ENCODE assay signal across 8 mouse cellular contexts in the genomic region with DNA sequence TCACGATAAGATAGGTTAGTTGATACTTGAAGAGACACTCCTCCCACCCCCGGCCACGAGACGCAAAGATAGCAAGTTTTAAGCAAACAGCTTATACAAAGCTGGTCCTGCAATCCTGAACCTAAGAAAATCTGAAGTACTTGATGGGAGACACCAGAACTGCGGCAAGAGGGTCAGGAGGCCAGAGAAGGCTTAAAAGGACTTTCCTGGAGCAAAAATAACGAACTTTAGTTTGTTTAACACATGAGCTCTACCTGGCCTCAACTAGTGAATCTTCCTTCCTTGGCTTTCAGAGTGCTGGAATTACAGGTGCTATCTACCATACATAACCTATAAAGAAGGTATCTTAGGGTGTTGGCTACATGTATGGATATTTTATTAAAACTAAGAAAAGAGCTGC. TPM values are rescaled to one million over a fixed set of nuclear protein-coding genes. Genes with fewer than 3 reads are reported as not detected.
DNase-seq lines count a peak whose midpoint lies in the region; ATAC-seq lines count a peak whose summit lies in the region.

No protein-coding gene starts in this region.

- no peak overlapping the region for H3K4me3 ChIP-seq in hindbrain, embryonic 12.5 days
- no peak overlapping the region for H3K4me3 ChIP-seq in hindbrain, embryonic 11.5 days (ENCODE audit: low read depth, low read length)
- peak overlapping the region; percentile 61; the same call in 1 of the 2 replicates for H3K4me3 ChIP-seq in embryonic facial prominence, embryonic 14.5 days (ENCODE audit: low read depth, low read length)
- peak overlapping the region; percentile 77 for H3K4me3 ChIP-seq in limb, embryonic 10.5 days
- H3K4me3 ChIP-seq in midbrain, embryonic 16.5 days (ENCODE audit: low read depth, low read length) = no peak overlapping the region

- 23% methylated on average over 6 of the region's 6 CpGs for WGBS in hindbrain, embryonic 12.5 days
- 17% methylated on average over 6 of the region's 6 CpGs for WGBS in hindbrain, embryonic 11.5 days
- 23% methylated on average over 6 of the region's 6 CpGs for WGBS in embryonic facial prominence, embryonic 14.5 days
- WGBS in limb, embryonic 10.5 days = 22% methylated on average over 6 of the region's 6 CpGs
- 23% methylated on average over 6 of the region's 6 CpGs for WGBS in midbrain, embryonic 16.5 days

- no peaks in the 10 kb centered on the region for H3K9me3 ChIP-seq in hindbrain, embryonic 12.5 days (replicated peaks)
- no peaks in the 10 kb centered on the region for H3K9me3 ChIP-seq in hindbrain, embryonic 11.5 days (ENCODE audit: control insufficient read depth, low read length)
- H3K9me3 ChIP-seq in embryonic facial prominence, embryonic 14.5 days (ENCODE audit: control insufficient read depth, low read length) = no peaks in the 10 kb centered on the region
- no peaks in the 10 kb centered on the region for H3K9me3 ChIP-seq in limb, embryonic 10.5 days (replicated peaks)
- H3K9me3 ChIP-seq in midbrain, embryonic 16.5 days (replicated peaks; ENCODE audit: control insufficient read depth, low read length, poor library complexity, severe bottlenecking) = no peaks in the 10 kb centered on the region

- H3K4me1 ChIP-seq in hindbrain, embryonic 12.5 days = peaks cover 13% of the 10 kb centered on the region
- peaks cover 5% of the 10 kb centered on the region for H3K4me1 ChIP-seq in hindbrain, embryonic 11.5 days (replicated peaks; ENCODE audit: control insufficient read depth, insufficient read depth, low read length)
- peaks cover 19% of the 10 kb centered on the region for H3K4me1 ChIP-seq in embryonic facial prominence, embryonic 14.5 days (ENCODE audit: control insufficient read depth, insufficient read depth, low read length)
- H3K4me1 ChIP-seq in limb, embryonic 10.5 days = peaks cover 56% of the 10 kb centered on the region
- H3K4me1 ChIP-seq in midbrain, embryonic 16.5 days (ENCODE audit: control insufficient read depth, insufficient read depth, low read length) = peaks cover 4% of the 10 kb centered on the region; the same call in 1 of the 2 replicates

- peak overlapping the region; percentile 43; the same call in 1 of the 2 replicates for H3K4me2 ChIP-seq in hindbrain, embryonic 12.5 days (replicated peaks)
- no peak overlapping the region for H3K4me2 ChIP-seq in hindbrain, embryonic 11.5 days (replicated peaks; ENCODE audit: low read depth, low read length)
- peak overlapping the region; percentile 100 for H3K4me2 ChIP-seq in embryonic facial prominence, embryonic 14.5 days (ENCODE audit: low read depth, low read length)
- H3K4me2 ChIP-seq in midbrain, embryonic 16.5 days (ENCODE audit: low read length) = peak overlapping the region; percentile 25; the same call in 1 of the 2 replicates

- ATAC-seq in hindbrain, embryonic 12.5 days (ENCODE audit: low FRiP score) = no peak
- ATAC-seq in hindbrain, embryonic 11.5 days (ENCODE audit: low FRiP score) = no peak
- ATAC-seq in embryonic facial prominence, embryonic 14.5 days (ENCODE audit: low read depth) = no peak
- no peak for ATAC-seq in midbrain, embryonic 16.5 days

- no peak for DNase-seq in hindbrain, embryonic 11.5 days (ENCODE audit: low spot score)
- DNase-seq in embryonic facial prominence, embryonic 14.5 days (ENCODE audit: low spot score) = no peak
- DNase-seq in limb, embryonic 10.5 days (ENCODE audit: low spot score) = no peak
- no peak for DNase-seq in frontal cortex, adult 2 months (ENCODE audit: extremely low spot score in 1 of 2, low spot score in 1 of 2)
- DNase-seq in urinary bladder, postnatal 25 days (ENCODE audit: low spot score) = no peak
- no peak for DNase-seq in right cerebral cortex, postnatal 4 days

- no peak overlapping the region for H3K9ac ChIP-seq in hindbrain, embryonic 12.5 days
- no peak overlapping the region for H3K9ac ChIP-seq in hindbrain, embryonic 11.5 days (ENCODE audit: low read depth, low read length)
- no peak overlapping the region for H3K9ac ChIP-seq in embryonic facial prominence, embryonic 14.5 days (ENCODE audit: low read depth, low read length)
- H3K9ac ChIP-seq in midbrain, embryonic 16.5 days (ENCODE audit: low read depth, low read length) = no peak overlapping the region

- H3K27ac ChIP-seq in hindbrain, embryonic 12.5 days = no peak overlapping the region
- no peak overlapping the region for H3K27ac ChIP-seq in hindbrain, embryonic 11.5 days (ENCODE audit: low read depth, low read length)
- H3K27ac ChIP-seq in embryonic facial prominence, embryonic 14.5 days (replicated peaks; ENCODE audit: low read depth, low read length) = no peak overlapping the region
- peak overlapping the region; percentile 89; the same call in 1 of the 2 replicates for H3K27ac ChIP-seq in limb, embryonic 10.5 days
- no peak overlapping the region for H3K27ac ChIP-seq in midbrain, embryonic 16.5 days (ENCODE audit: low read length)

- H3K36me3 ChIP-seq in hindbrain, embryonic 12.5 days = no peaks in the 10 kb centered on the region
- H3K36me3 ChIP-seq in hindbrain, embryonic 11.5 days (ENCODE audit: control insufficient read depth, insufficient read depth, low read length) = no peaks in the 10 kb centered on the region
- no peaks in the 10 kb centered on the region for H3K36me3 ChIP-seq in embryonic facial prominence, embryonic 14.5 days (ENCODE audit: control insufficient read depth, insufficient read depth, low read length)
- H3K36me3 ChIP-seq in limb, embryonic 10.5 days = no peaks in the 10 kb centered on the region
- no peaks in the 10 kb centered on the region for H3K36me3 ChIP-seq in midbrain, embryonic 16.5 days (ENCODE audit: control insufficient read depth, insufficient read depth, low read length)

- H3K27me3 ChIP-seq in hindbrain, embryonic 12.5 days = peaks cover 52% of the 10 kb centered on the region
- peaks cover 35% of the 10 kb centered on the region for H3K27me3 ChIP-seq in hindbrain, embryonic 11.5 days (ENCODE audit: control insufficient read depth, insufficient read depth, low read length)
- no peaks in the 10 kb centered on the region; the same call in none of the 2 replicates for H3K27me3 ChIP-seq in embryonic facial prominence, embryonic 14.5 days (replicated peaks; ENCODE audit: control insufficient read depth, insufficient read depth, low read length)
- peaks cover 50% of the 10 kb centered on the region for H3K27me3 ChIP-seq in limb, embryonic 10.5 days (ENCODE audit: low read depth, poor library complexity, severe bottlenecking)
- peaks cover 19% of the 10 kb centered on the region for H3K27me3 ChIP-seq in midbrain, embryonic 16.5 days (ENCODE audit: control insufficient read depth, insufficient read depth, low read depth, low read length)

RNA-seq across cellular contexts. Expression of gene Ybx2, which starts 0.9 kb away (rescaled TPM):
- polyA plus RNA-seq in hindbrain, embryonic 12.5 days (2016; fragmentation: Nextera tagmentation; extraction: Ambion mirVana) = 5.5 and 9.0 TPM in 2 replicates
- polyA plus RNA-seq in hindbrain, embryonic 11.5 days (2014; fragmentation: Nextera tagmentation; extraction: Ambion mirVana) = 3.1 and 4.8 TPM in 2 replicates
- 2.9 and 4.2 TPM in 2 replicates for polyA plus RNA-seq in embryonic facial prominence, embryonic 14.5 days (2014; fragmentation: Nextera tagmentation; extraction: Ambion mirVana)
- 6.1 TPM in 2 replicates for polyA plus RNA-seq in limb, embryonic 10.5 days (2016; fragmentation: Nextera tagmentation; extraction: Ambion mirVana)
- polyA plus RNA-seq in midbrain, embryonic 16.5 days (2015; fragmentation: Nextera tagmentation; extraction: Ambion mirVana) = 5.1 and 7.2 TPM in 2 replicates
- 20.1 and 20.6 TPM in 2 replicates for polyA plus RNA-seq in frontal cortex, adult 2 months (2012; rRNA removed)

RNA-seq across cellular contexts. Expression of gene Eif5a, which starts 12.9 kb away (rescaled TPM):
- polyA plus RNA-seq in hindbrain, embryonic 12.5 days (2016; fragmentation: Nextera tagmentation; extraction: Ambion mirVana) = 1,354 and 1,360 TPM in 2 replicates
- polyA plus RNA-seq in hindbrain, embryonic 11.5 days (2014; fragmentation: Nextera tagmentation; extraction: Ambion mirVana) = 1,842 and 1,860 TPM in 2 replicates
- polyA plus RNA-seq in embryonic facial prominence, embryonic 14.5 days (2014; fragmentation: Nextera tagmentation; extraction: Ambion mirVana) = 1,503 and 1,606 TPM in 2 replicates
- 3,029 and 3,766 TPM in 2 replicates for polyA plus RNA-seq in limb, embryonic 10.5 days (2016; fragmentation: Nextera tagmentation; extraction: Ambion mirVana)
- polyA plus RNA-seq in midbrain, embryonic 16.5 days (2015; fragmentation: Nextera tagmentation; extraction: Ambion mirVana) = 1,061 and 1,062 TPM in 2 replicates
- polyA plus RNA-seq in frontal cortex, adult 2 months (2012; rRNA removed) = 630 and 714 TPM in 2 replicates

RNA-seq across cellular contexts. Expression of gene Slc2a4, which starts 13.3 kb away (rescaled TPM):
- polyA plus RNA-seq in hindbrain, embryonic 12.5 days (2016; fragmentation: Nextera tagmentation; extraction: Ambion mirVana) = 9.6 and 12.9 TPM in 2 replicates
- 7.9 and 9.6 TPM in 2 replicates for polyA plus RNA-seq in hindbrain, embryonic 11.5 days (2014; fragmentation: Nextera tagmentation; extraction: Ambion mirVana)
- polyA plus RNA-seq in embryonic facial prominence, embryonic 14.5 days (2014; fragmentation: Nextera tagmentation; extraction: Ambion mirVana) = 16.9 and 20.8 TPM in 2 replicates
- 19.9 and 29.3 TPM in 2 replicates for polyA plus RNA-seq in limb, embryonic 10.5 days (2016; fragmentation: Nextera tagmentation; extraction: Ambion mirVana)
- 3.1 and 3.2 TPM in 2 replicates for polyA plus RNA-seq in midbrain, embryonic 16.5 days (2015; fragmentation: Nextera tagmentation; extraction: Ambion mirVana)
- polyA plus RNA-seq in frontal cortex, adult 2 months (2012; rRNA removed) = 1.4 and 2.1 TPM in 2 replicates

RNA-seq across cellular contexts. Expression of gene Gps2, which starts 21.0 kb away (rescaled TPM):
- polyA plus RNA-seq in hindbrain, embryonic 12.5 days (2016; fragmentation: Nextera tagmentation; extraction: Ambion mirVana) = 84.7 and 90.1 TPM in 2 replicates
- 84.3 and 89.0 TPM in 2 replicates for polyA plus RNA-seq in hindbrain, embryonic 11.5 days (2014; fragmentation: Nextera tagmentation; extraction: Ambion mirVana)
- polyA plus RNA-seq in embryonic facial prominence, embryonic 14.5 days (2014; fragmentation: Nextera tagmentation; extraction: Ambion mirVana) = 55.0 and 57.2 TPM in 2 replicates
- 77.7 and 91.6 TPM in 2 replicates for polyA plus RNA-seq in limb, embryonic 10.5 days (2016; fragmentation: Nextera tagmentation; extraction: Ambion mirVana)
- 70.3 TPM in 2 replicates for polyA plus RNA-seq in midbrain, embryonic 16.5 days (2015; fragmentation: Nextera tagmentation; extraction: Ambion mirVana)
- 64.6 and 69.0 TPM in 2 replicates for polyA plus RNA-seq in frontal cortex, adult 2 months (2012; rRNA removed)

RNA-seq across cellular contexts. Expression of gene Cldn7, which starts 29.9 kb away (rescaled TPM):
- 9.5 and 21.8 TPM in 2 replicates for polyA plus RNA-seq in hindbrain, embryonic 12.5 days (2016; fragmentation: Nextera tagmentation; extraction: Ambion mirVana)
- 8.2 and 8.4 TPM in 2 replicates for polyA plus RNA-seq in hindbrain, embryonic 11.5 days (2014; fragmentation: Nextera tagmentation; extraction: Ambion mirVana)
- 22.3 and 23.7 TPM in 2 replicates for polyA plus RNA-seq in embryonic facial prominence, embryonic 14.5 days (2014; fragmentation: Nextera tagmentation; extraction: Ambion mirVana)
- 28.7 and 35.4 TPM in 2 replicates for polyA plus RNA-seq in limb, embryonic 10.5 days (2016; fragmentation: Nextera tagmentation; extraction: Ambion mirVana)
- polyA plus RNA-seq in midbrain, embryonic 16.5 days (2015; fragmentation: Nextera tagmentation; extraction: Ambion mirVana) = 0.40 and 0.70 TPM in 2 replicates
- 0.10 and 0.34 TPM in 2 replicates for polyA plus RNA-seq in frontal cortex, adult 2 months (2012; rRNA removed)

Comparison
In these comparisons a context has a peak if more than half of its experiments do, and no peak if none do; other contexts are left out.
1. H3K4me3 ChIP-seq: peak in embryonic facial prominence, embryonic 14.5 days (single experiment) and limb, embryonic 10.5 days (single experiment); none in hindbrain, embryonic 12.5 days (single experiment), hindbrain, embryonic 11.5 days (single experiment) and midbrain, embryonic 16.5 days (single experiment).